Mouse (Mus musculus): ENCODE measurements around the gene Atp2a3.

GRCm38 (mm10) chr11:72947840-72948239 lies 13.1 kb upstream of the Atp2a3 start:
- TF ChIP-seq CTCF (IDR thresholded peaks at IDR 0.05; ENCODE audit: control insufficient read depth, insufficient read depth, insufficient replicate concordance, low read depth, low read length) (no peak), POLR2A (IDR thresholded peaks at IDR 0.05; ENCODE audit: control insufficient read depth, low read depth, low read length) (no peak)

All from testis, adult 2 months (tissue).